Mouse (Mus musculus): ENCODE measurements around the gene Frmd7.

Gene Frmd7

DNA sequence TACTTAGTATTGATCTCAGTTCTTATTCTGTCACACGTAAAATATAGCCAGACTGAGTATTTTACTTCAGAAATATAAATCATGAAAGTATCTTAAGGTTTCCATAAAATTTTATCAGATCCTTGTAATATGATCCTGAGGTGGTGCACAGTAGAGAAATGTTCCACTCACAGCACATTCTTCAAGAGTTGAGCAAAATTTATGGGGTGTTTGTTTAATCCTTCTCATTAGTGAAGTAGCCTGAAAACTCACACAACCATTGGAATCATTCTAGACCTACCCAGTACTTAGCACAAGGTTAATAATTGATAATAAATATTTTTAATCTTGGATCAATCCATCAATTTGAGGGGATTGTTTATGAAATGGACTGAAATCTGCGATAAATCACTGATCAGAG is 78.7 kb downstream of the Frmd7 start:
- no peak for DNase-seq

DNA sequence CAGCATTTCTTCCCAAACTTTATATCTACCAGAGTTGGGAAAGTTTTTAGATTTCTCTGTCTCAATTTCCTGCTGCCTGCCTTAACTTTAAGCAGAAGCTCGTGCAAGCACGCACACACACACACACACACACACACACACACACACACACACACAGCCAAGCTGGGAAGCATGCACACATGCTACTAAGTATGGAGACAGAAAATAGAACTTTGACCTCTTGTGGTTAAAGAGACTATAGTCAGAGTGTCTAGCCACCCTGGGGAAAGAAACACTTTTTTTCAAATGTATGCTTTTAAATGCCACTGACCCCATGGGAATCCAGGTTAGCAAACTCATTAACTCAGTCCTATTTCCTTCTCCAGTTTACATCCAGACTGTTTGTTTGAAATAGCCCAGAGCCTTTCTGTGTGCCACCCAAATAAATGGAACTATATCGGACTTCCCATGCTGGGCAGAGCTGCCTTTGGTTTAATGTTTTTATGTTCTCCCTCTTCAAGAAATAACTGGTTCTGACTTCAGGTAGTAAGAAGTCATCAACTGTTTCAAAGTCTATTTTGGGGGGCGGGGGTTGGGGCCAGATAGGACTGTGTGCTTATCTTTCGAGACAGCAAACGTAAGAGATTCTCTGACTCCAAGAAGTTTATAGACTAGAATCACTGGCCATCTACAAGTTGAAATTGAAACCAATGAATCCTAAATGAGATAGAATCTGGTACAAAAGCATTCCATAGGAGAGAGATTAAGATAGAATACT is 91.9 kb downstream of the Frmd7 start:
- no peak for DNase-seq
